Mouse (Mus musculus) thymus, postnatal 25 days (tissue): ENCODE results near the gene Gm5431.
A peak's percentile ranks its signal among the peaks of the same experiment; 100 is the strongest.
"Not testable (repeated sequence)": the region's sequence is repeated elsewhere in the genome, so short reads cannot be mapped to it uniquely, and the experiment has no call there.

Experiments used
- DNase-seq: peaks from one replicate; pipeline ENCODE4 v3.0.0; 2022

Gm5431 gene

GRCm38 (mm10) chr11:48902021-48902420 lies at the start of gene Gm5431:
Gene Gm5431, minus strand, starts transcription at chr11:48902214.
- no peak for DNase-seq

- not testable (repeated sequence) for DNase-seq
Measured at GRCm38 (mm10) chr11:48946090-48946489, 44.1 kb upstream of the Gm5431 start, which contains the start of gene Psme2b. Gene Psme2b, minus strand, starts transcription at chr11:48946190.

- DNase-seq = not testable (repeated sequence)
Measured at GRCm38 (mm10) chr11:48939286-48939685, 37.3 kb upstream of the Gm5431 start.

GRCm38 (mm10) chr11:48935291-48935690 lies 33.3 kb upstream of the Gm5431 start:
- not testable (repeated sequence) for DNase-seq

GRCm38 (mm10) chr11:48933923-48934322 lies 31.9 kb upstream of the Gm5431 start:
- not testable (repeated sequence) for DNase-seq

- DNase-seq = not testable (repeated sequence)
Measured at GRCm38 (mm10) chr11:48933422-48933821, 31.4 kb upstream of the Gm5431 start.

- not testable (repeated sequence) for DNase-seq
Measured at GRCm38 (mm10) chr11:48928068-48928467, 26.1 kb upstream of the Gm5431 start.

- not testable (repeated sequence) for DNase-seq
Measured at GRCm38 (mm10) chr11:48926437-48926836, 24.4 kb upstream of the Gm5431 start.

- DNase-seq = not testable (repeated sequence)
Measured at GRCm38 (mm10) chr11:48923818-48924217, 21.8 kb upstream of the Gm5431 start.

GRCm38 (mm10) chr11:48918380-48918779 lies 16.4 kb upstream of the Gm5431 start:
- no peak for DNase-seq

- no peak for DNase-seq
Measured at GRCm38 (mm10) chr11:48913611-48914010, 11.6 kb upstream of the Gm5431 start.

GRCm38 (mm10) chr11:48908459-48908858 lies 6.4 kb upstream of the Gm5431 start:
- DNase-seq = no peak

- not testable (repeated sequence) for DNase-seq
Measured at GRCm38 (mm10) chr11:48901567-48901930, 465 bp downstream of the Gm5431 start.

GRCm38 (mm10) chr11:48900654-48901566 lies 1.1 kb downstream of the Gm5431 start:
- DNase-seq = not testable (repeated sequence)

- DNase-seq = no peak
Measured at GRCm38 (mm10) chr11:48898812-48899431, 3.1 kb downstream of the Gm5431 start.

- DNase-seq = no peak
Measured at GRCm38 (mm10) chr11:48876680-48877079, 25.3 kb downstream of the Gm5431 start.

- not testable (repeated sequence) for DNase-seq
Measured at GRCm38 (mm10) chr11:48875343-48875837, 26.6 kb downstream of the Gm5431 start.

- DNase-seq = peak; percentile 76
Measured at GRCm38 (mm10) chr11:48874465-48874864, 27.5 kb downstream of the Gm5431 start.

GRCm38 (mm10) chr11:48873591-48874290 lies 28.3 kb downstream of the Gm5431 start:
- no peak for DNase-seq

- no peak for DNase-seq
Measured at GRCm38 (mm10) chr11:48872695-48873300, 29.2 kb downstream of the Gm5431 start.

- peak; percentile 57 for DNase-seq
Measured at GRCm38 (mm10) chr11:48871817-48872541, 30.0 kb downstream of the Gm5431 start.
